Mouse (Mus musculus) forebrain, embryonic 15.5 days (tissue): ENCODE measurements around the gene Hnrnpdl. TPM values are rescaled to one million over a fixed set of nuclear protein-coding genes. Genes with fewer than 3 reads are reported as not detected.
A peak's percentile ranks its signal among the peaks of the same experiment; 100 is the strongest.

Source experiments
- ATAC-seq: fragments of 200-750 bp; cut with Nextera tagmentation; replicated peaks from 2 replicates; pipeline ENCODE4 v1.8.0; 2017; ENCODE audit warnings: mild to moderate bottlenecking, moderate TSS enrichment, moderate library complexity
- H3K27ac ChIP-seq: fragments of 300-500 bp; sonication (generic); replicated peaks from 2 replicates; pipeline ENCODE4 v1.5.1; 2015; ENCODE audit warnings: mild to moderate bottlenecking, inconsistent platforms
- H3K27me3 ChIP-seq: fragments of 300-500 bp; sonication (generic); 2 replicates; pipeline ENCODE4 v1.6.1; 2015; ENCODE audit warnings: inconsistent platforms
- H3K36me3 ChIP-seq: fragments of 300-500 bp; sonication (generic); 2 replicates; pipeline ENCODE4 v1.6.1; 2015; ENCODE audit warnings: mild to moderate bottlenecking, inconsistent platforms
- H3K4me1 ChIP-seq: fragments of 300-500 bp; sonication (generic); 2 replicates; pipeline ENCODE4 v1.6.1; 2015; ENCODE audit warnings: inconsistent platforms
- H3K4me2 ChIP-seq: fragments of 300-500 bp; sonication (generic); replicated peaks from 2 replicates; pipeline ENCODE4 v1.6.1; 2015; ENCODE audit warnings: mild to moderate bottlenecking, inconsistent platforms
- H3K4me3 ChIP-seq: fragments of 300-500 bp; sonication (generic); 2 replicates; pipeline ENCODE4 v1.5.1; 2015; ENCODE audit warnings: mild to moderate bottlenecking, inconsistent platforms
- H3K9ac ChIP-seq: fragments of 300-500 bp; sonication (generic); replicated peaks from 2 replicates; pipeline ENCODE4 v1.6.1; 2015; ENCODE audit warnings: mild to moderate bottlenecking, inconsistent platforms
- H3K9me3 ChIP-seq: fragments of 300-500 bp; sonication (generic); 2 replicates; pipeline ENCODE4 v1.6.1; 2016; ENCODE audit warnings: inconsistent platforms
- WGBS: fragments of 180-500 bp; shearing (Covaris S2); methylation state at CpG from one replicate; pipeline ENCODE4 v1.1.7; 2015; ENCODE audit warnings: mixed read lengths; 5-methylcytosine and 5-hydroxymethylcytosine counted together
- polyA plus RNA-seq: library from polyadenylated mRNA; unstranded; fragments of >200 nt; fragmentation: Nextera tagmentation; extraction: Ambion mirVana; gene quantifications from 2 replicates; pipeline ENCODE4 v1.2.1, GENCODE M21; 2015

Hnrnpdl gene
- polyA plus RNA-seq, 1 experiment from 2014 or later, result 256 TPM

DNA sequence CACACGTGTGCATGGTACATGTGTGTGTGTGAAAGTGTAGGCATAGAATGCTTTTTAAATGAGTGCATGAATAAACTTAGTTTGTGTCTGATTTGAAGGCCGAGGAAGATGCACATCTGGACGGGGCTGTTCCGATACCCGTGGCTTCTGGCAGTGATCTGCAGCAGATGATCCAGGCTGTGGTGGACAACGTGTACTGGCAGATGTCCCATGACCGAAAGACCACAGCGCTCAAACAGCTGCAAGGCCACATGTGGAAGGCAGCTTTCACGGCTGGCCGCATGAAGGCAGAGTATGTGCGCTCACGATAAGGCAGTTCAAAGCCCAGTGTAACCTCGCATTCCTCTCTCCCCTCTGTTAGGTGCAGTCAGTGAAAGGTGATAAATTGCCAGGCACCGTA is 21.4 kb upstream of the Hnrnpdl start:
- no peak for ATAC-seq
- Histone ChIP-seq H3K36me3 (peaks cover 44% of the 10 kb centered on the region), H3K4me3 (no peak overlapping the region), H3K4me2 (no peak overlapping the region), H3K27me3 (no peaks in the 10 kb centered on the region), H3K27ac (no peak overlapping the region), H3K9me3 (no peaks in the 10 kb centered on the region), H3K9ac (no peak overlapping the region), H3K4me1 (peaks cover 27% of the 10 kb centered on the region)
- WGBS, result 95% methylated on average over 14 of the region's 14 CpGs

DNA sequence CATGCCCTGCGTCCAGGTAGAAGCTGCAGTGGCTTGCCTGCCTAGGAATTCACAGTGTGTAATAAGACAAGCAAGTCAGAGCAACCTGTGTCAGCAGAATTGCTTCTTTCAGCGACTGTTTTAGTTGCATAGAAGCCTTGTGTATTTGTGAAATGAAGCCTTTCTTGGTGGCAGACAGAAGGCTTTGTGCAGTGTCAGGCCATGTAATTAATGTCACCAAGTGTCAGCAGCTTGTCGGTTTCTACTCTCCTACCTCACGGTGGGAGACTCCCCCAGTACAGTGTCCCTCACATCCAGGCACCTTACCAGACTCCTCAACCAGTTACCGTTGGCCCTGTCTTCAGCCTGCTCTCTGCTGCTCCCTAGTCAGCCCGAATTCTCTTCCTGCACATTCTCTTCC is 19.9 kb upstream of the Hnrnpdl start:
- Histone ChIP-seq H3K9ac (no peak overlapping the region; the same call in 1 of the 2 replicates), H3K36me3 (peaks cover 42% of the 10 kb centered on the region), H3K4me2 (no peak overlapping the region), H3K4me1 (peaks cover 38% of the 10 kb centered on the region), H3K27me3 (no peaks in the 10 kb centered on the region), H3K9me3 (no peaks in the 10 kb centered on the region), H3K4me3 (no peak overlapping the region), H3K27ac (peak overlapping the region; percentile 51)
- 0 out of 2 replicates have a peak, but pooled peaks have one; percentile 4 for ATAC-seq
- WGBS, result 28% methylated on average over 6 of the region's 6 CpGs

DNA sequence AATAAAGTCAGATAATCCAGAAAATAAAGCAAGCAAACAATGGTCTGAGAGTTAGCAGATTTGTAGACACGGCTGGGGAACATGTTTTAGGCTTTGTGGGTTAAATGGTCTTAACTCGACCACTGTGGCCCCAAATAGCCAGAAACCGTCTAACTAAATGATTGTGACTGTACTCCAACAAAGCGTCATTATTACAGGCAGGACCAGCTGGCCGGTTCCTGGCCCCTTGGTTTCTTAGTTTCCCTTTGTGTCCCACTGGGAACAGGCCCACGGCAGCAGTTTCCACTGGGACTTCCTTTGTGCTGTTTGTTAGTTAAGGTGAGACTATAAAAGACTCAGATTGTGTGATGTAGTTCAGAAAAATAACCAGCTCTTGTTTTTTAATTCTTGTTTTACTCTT is 19.3 kb upstream of the Hnrnpdl start:
- WGBS, result 18% methylated on average over 6 of the region's 6 CpGs
- H3K27ac ChIP-seq, result peak overlapping the region; percentile 51
- H3K27me3 ChIP-seq, result no peaks in the 10 kb centered on the region
- no peak overlapping the region for H3K9ac ChIP-seq
- H3K4me2 ChIP-seq, result no peak overlapping the region
- ATAC-seq, result no peak
- H3K36me3 ChIP-seq, result peaks cover 36% of the 10 kb centered on the region
- H3K4me1 ChIP-seq, result peaks cover 39% of the 10 kb centered on the region
- no peak overlapping the region for H3K4me3 ChIP-seq
- no peaks in the 10 kb centered on the region for H3K9me3 ChIP-seq

- WGBS, result 30% methylated on average over 14 of the region's 15 CpGs
- no peaks in the 10 kb centered on the region for H3K9me3 ChIP-seq
- no peak overlapping the region for H3K4me2 ChIP-seq
- H3K9ac ChIP-seq, result no peak overlapping the region
- peaks cover 26% of the 10 kb centered on the region for H3K36me3 ChIP-seq
- H3K27me3 ChIP-seq, result no peaks in the 10 kb centered on the region
- H3K27ac ChIP-seq, result peak overlapping the region; percentile 51
- peaks cover 39% of the 10 kb centered on the region for H3K4me1 ChIP-seq
- H3K4me3 ChIP-seq, result no peak overlapping the region
- ATAC-seq, result peak; percentile 65
Measured at GRCm38 (mm10) chr5:100057461-100058209, 18.2 kb upstream of the Hnrnpdl start.

- Histone ChIP-seq H3K9me3 (no peaks in the 10 kb centered on the region), H3K9ac (no peak overlapping the region), H3K27ac (no peak overlapping the region), H3K36me3 (peaks cover 10% of the 10 kb centered on the region), H3K4me3 (no peak overlapping the region), H3K4me2 (no peak overlapping the region), H3K4me1 (peaks cover 39% of the 10 kb centered on the region), H3K27me3 (no peaks in the 10 kb centered on the region)
- 90% methylated on average over 5 of the region's 5 CpGs for WGBS
- no peak for ATAC-seq
Measured at GRCm38 (mm10) chr5:100055866-100056369, 16.5 kb upstream of the Hnrnpdl start.

DNA sequence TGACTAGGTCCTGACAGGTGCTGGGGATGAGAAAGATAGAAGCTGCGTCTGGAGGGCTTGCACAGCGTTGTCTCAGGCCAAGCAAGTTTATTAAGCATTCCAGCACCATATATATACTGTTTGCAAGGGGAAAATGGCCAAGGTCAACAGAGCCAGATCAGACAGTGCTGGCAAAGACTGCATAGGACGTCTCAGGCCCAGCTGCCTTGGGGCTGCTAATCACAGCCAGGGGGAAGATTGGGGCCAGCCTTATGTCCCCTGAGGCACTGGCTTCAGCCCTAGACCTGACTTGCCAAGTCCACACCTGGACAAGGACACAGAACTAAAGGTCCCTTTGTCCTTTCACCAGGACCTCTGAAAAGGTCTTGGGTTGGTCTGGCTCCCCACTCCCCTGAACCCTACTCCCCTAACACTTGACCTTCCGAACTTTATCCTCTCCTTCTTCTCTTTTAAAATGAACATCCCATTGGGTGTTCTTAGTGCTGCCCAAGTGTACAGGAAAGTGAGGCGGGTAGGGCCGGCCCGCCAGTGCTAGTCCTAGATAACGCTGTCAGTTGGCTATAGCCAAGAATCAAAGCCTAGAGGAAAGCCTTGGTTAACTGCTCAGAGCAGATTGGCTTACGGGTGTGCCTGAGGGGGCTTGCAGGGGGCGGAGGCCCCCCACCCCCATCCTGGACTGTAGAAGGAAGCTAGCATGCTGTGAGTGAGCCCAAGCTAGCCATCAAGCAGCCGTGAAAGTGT is 15.5 kb upstream of the Hnrnpdl start:
- Histone ChIP-seq H3K9me3 (no peaks in the 10 kb centered on the region), H3K27me3 (no peaks in the 10 kb centered on the region), H3K9ac (no peak overlapping the region), H3K36me3 (0 out of 2 replicates have a peak, but pooled peaks cover 1% of the 10 kb centered on the region), H3K4me3 (no peak overlapping the region), H3K27ac (no peak overlapping the region), H3K4me1 (peaks cover 39% of the 10 kb centered on the region), H3K4me2 (no peak overlapping the region)
- no peak for ATAC-seq
- 80% methylated on average over 11 of the region's 11 CpGs for WGBS

DNA sequence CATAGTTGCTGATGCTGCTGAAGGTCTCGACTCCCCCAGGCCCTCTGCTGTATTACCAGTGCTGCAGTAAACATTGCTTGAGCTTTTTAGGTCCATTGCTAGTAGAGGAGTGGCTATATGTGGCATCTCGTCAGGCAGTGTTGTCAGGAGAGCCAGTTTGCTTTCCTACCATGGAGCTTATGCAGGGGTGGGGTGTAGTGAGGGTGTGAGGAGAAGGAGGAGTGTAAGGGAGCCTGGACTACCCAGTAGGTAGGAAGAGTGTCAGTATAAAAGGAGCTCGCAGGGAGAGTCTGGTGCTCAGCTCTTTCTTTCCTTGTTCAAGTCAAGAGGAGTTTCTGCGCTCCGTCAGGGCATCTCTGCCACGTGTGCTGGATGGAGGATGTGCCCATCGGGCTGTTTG is 13.3 kb upstream of the Hnrnpdl start:
- WGBS, result 95% methylated on average over 7 of the region's 7 CpGs
- H3K4me2 ChIP-seq, result no peak overlapping the region
- no peaks in the 10 kb centered on the region for H3K27me3 ChIP-seq
- H3K27ac ChIP-seq, result no peak overlapping the region
- H3K9me3 ChIP-seq, result no peaks in the 10 kb centered on the region
- no peak overlapping the region for H3K9ac ChIP-seq
- H3K36me3 ChIP-seq, result no peaks in the 10 kb centered on the region
- H3K4me3 ChIP-seq, result no peak overlapping the region
- no peak for ATAC-seq
- peaks cover 39% of the 10 kb centered on the region for H3K4me1 ChIP-seq

GRCm38 (mm10) chr5:100049904-100050303 is 10.4 kb upstream of the Hnrnpdl start:
- Histone ChIP-seq H3K4me2 (no peak overlapping the region), H3K9me3 (no peaks in the 10 kb centered on the region), H3K27ac (no peak overlapping the region), H3K9ac (no peak overlapping the region), H3K4me3 (no peak overlapping the region), H3K27me3 (no peaks in the 10 kb centered on the region), H3K36me3 (no peaks in the 10 kb centered on the region), H3K4me1 (peaks cover 47% of the 10 kb centered on the region)
- WGBS, result 94% methylated on average over 3 of the region's 3 CpGs
- no peak for ATAC-seq

DNA sequence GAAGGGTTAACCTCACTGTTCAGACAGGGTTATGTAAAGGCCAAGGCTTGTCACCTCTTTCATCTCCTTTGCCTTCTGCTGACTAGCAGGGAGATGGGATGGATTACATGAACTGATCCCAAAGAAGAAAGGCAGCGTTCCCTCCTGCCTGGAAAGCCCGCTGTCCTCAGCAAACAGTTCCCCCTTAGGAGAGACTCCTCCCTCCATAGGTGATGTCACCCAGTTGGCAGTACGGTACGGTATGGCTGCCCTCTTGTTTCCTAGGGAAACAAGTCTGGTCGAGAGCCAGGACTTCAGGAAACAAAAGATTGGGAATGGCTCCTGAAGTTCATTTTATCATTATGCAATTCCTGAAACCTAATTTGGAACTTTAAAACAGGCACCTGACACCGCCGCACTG is 8.4 kb upstream of the Hnrnpdl start:
- peaks cover 58% of the 10 kb centered on the region for H3K4me1 ChIP-seq
- H3K9me3 ChIP-seq, result no peaks in the 10 kb centered on the region
- ATAC-seq, result peak; percentile 53
- H3K9ac ChIP-seq, result no peak overlapping the region
- no peaks in the 10 kb centered on the region for H3K27me3 ChIP-seq
- H3K4me3 ChIP-seq, result no peak overlapping the region
- no peaks in the 10 kb centered on the region for H3K36me3 ChIP-seq
- peak overlapping the region; percentile 48 for H3K27ac ChIP-seq
- peak overlapping the region; percentile 1; the same call in 1 of the 2 replicates for H3K4me2 ChIP-seq
- 21% methylated on average over 7 of the region's 7 CpGs for WGBS

GRCm38 (mm10) chr5:100047143-100047640 is 7.7 kb upstream of the Hnrnpdl start:
- Histone ChIP-seq H3K27me3 (no peaks in the 10 kb centered on the region), H3K27ac (peak overlapping the region; percentile 48), H3K4me3 (no peak overlapping the region), H3K9ac (no peak overlapping the region), H3K4me2 (no peak overlapping the region), H3K36me3 (no peaks in the 10 kb centered on the region), H3K4me1 (peaks cover 58% of the 10 kb centered on the region), H3K9me3 (no peaks in the 10 kb centered on the region)
- no peak for ATAC-seq
- 54% methylated on average over 8 of the region's 8 CpGs for WGBS

DNA sequence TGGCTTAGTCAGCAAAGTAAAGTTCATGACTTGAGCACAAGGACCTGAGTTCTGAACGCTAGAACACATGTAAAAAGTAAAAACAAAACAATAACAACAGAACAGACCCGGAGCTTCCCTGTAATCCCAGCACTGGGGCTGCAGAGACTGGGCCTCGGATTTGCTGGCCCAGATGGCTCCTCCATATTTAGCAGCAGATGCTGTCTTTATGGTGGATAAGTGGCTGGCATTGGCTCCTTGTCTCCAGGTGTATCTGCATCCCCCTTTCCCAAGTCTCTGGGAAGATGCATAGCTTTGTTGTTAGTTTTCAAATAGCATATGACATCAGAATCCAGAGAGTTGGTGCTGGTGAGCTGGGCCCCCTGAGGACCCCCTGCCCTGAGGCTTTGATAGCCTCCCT is 6.6 kb upstream of the Hnrnpdl start:
- 54% methylated on average over 3 of the region's 3 CpGs for WGBS
- Histone ChIP-seq H3K36me3 (no peaks in the 10 kb centered on the region), H3K27ac (peak overlapping the region; percentile 28; the same call in 1 of the 2 replicates), H3K9me3 (no peaks in the 10 kb centered on the region), H3K9ac (no peak overlapping the region), H3K4me3 (no peak overlapping the region), H3K27me3 (no peaks in the 10 kb centered on the region), H3K4me2 (no peak overlapping the region), H3K4me1 (peaks cover 68% of the 10 kb centered on the region)
- no peak for ATAC-seq

GRCm38 (mm10) chr5:100044621-100045020 is 5.2 kb upstream of the Hnrnpdl start:
- Histone ChIP-seq H3K36me3 (no peaks in the 10 kb centered on the region), H3K9ac (no peak overlapping the region), H3K27me3 (no peaks in the 10 kb centered on the region), H3K9me3 (no peaks in the 10 kb centered on the region), H3K4me1 (peaks cover 74% of the 10 kb centered on the region), H3K4me2 (no peak overlapping the region), H3K27ac (no peak overlapping the region), H3K4me3 (no peak overlapping the region)
- no peak for ATAC-seq
- 70% methylated on average over 5 of the region's 5 CpGs for WGBS
